Mouse (Mus musculus): Measurements from ENCODE around the gene Atp10a. TPM values are rescaled to one million over a fixed set of nuclear protein-coding genes. Genes with fewer than 3 reads are reported as not detected.

Atp10a gene
- polyA plus RNA-seq, 1 experiment from 2014 or later = 1.0 TPM

- Histone ChIP-seq H3K4me3 (ENCODE audit: low read depth, low read length) (no peak overlapping the region), H3K36me3 (ENCODE audit: control insufficient read depth, insufficient read depth) (no peaks in the 10 kb centered on the region), H3K27ac (ENCODE audit: low read depth, low read length) (no peak overlapping the region), H3K27me3 (replicated peaks; ENCODE audit: control insufficient read depth, insufficient read depth, low read length) (no peaks in the 10 kb centered on the region), H3K4me1 (replicated peaks; ENCODE audit: control insufficient read depth, insufficient read depth, low read length) (no peaks in the 10 kb centered on the region), H3K4me2 (replicated peaks; ENCODE audit: low read depth) (no peak overlapping the region), H3K9me3 (ENCODE audit: control insufficient read depth) (no peaks in the 10 kb centered on the region), H3K9ac (ENCODE audit: low read depth, low read length) (no peak overlapping the region)
- TF ChIP-seq CTCF (IDR thresholded peaks at IDR 0.05; ENCODE audit: low read depth) = no peak
- WGBS = 68% methylated on average over 5 of the region's 5 CpGs
- no peak for ATAC-seq
These were observed 30.6 kb downstream of the Atp10a start for GRCm38 (mm10) chr7:58686573-58686972.

GRCm38 (mm10) chr7:58686997-58687396, 31.0 kb downstream of the Atp10a start:
- no peak for ATAC-seq
- no peaks in the 10 kb centered on the region for H3K4me1 ChIP-seq (replicated peaks; ENCODE audit: control insufficient read depth, insufficient read depth, low read length)
- no peak for TF ChIP-seq CTCF (IDR thresholded peaks at IDR 0.05; ENCODE audit: low read depth)
- H3K4me3 ChIP-seq (ENCODE audit: low read depth, low read length) = no peak overlapping the region
- H3K9me3 ChIP-seq (ENCODE audit: control insufficient read depth) = no peaks in the 10 kb centered on the region
- no peak overlapping the region for H3K27ac ChIP-seq (ENCODE audit: low read depth, low read length)
- no peak overlapping the region for H3K4me2 ChIP-seq (replicated peaks; ENCODE audit: low read depth)
- H3K9ac ChIP-seq (ENCODE audit: low read depth, low read length) = no peak overlapping the region
- no peaks in the 10 kb centered on the region for H3K36me3 ChIP-seq (ENCODE audit: control insufficient read depth, insufficient read depth)
- no peaks in the 10 kb centered on the region for H3K27me3 ChIP-seq (replicated peaks; ENCODE audit: control insufficient read depth, insufficient read depth, low read length)
- 84% methylated on average over 2 of the region's 2 CpGs for WGBS

DNA sequence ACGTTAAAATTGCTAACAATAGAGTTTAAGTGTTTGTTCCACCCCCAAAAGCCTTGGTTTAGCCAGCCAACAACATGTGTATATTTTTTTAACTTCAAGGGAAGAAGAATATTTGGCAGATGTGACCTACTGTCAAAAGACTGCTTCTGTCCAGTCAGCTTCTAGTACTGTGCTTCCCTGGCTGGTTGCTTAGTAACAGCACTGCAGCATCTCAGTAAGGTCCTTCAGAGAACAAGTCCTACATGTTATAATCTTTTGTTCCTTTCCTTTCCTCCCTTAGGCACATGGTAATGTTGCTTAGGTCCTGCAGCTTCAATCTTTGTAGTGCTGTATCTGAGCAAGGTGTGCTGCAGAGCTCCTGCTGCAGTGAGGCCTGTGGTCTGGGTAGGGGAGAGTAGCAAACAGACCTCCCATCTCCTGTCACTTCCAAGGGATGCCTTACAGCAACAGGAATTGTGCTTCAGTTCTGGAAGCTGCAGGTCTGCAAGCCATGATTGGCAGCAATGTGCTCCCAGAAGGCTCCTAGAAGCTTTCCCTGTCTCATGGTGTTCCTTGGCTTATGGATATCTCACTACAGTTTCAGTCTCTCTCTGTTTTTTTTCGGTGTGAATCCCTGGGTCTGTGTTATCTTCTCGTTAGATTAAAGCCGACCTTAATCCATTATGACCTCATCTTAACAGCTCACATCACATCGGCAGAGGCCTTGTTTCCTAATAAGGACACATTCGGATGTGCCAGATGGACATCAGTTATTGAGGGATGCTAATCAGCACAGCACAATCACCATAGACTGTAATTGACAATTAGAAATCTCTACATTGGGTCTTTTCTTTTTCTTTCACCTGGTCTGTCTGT, 34.3 kb downstream of the Atp10a start:
- no peaks in the 10 kb centered on the region for H3K27me3 ChIP-seq (replicated peaks; ENCODE audit: control insufficient read depth, insufficient read depth, low read length)
- H3K9ac ChIP-seq (ENCODE audit: low read depth, low read length) = no peak overlapping the region
- H3K27ac ChIP-seq (ENCODE audit: low read depth, low read length) = no peak overlapping the region
- H3K4me3 ChIP-seq (ENCODE audit: low read depth, low read length) = no peak overlapping the region
- H3K4me2 ChIP-seq (replicated peaks; ENCODE audit: low read depth) = no peak overlapping the region
- 57% methylated on average over 6 of the region's 6 CpGs for WGBS
- H3K4me1 ChIP-seq (replicated peaks; ENCODE audit: control insufficient read depth, insufficient read depth, low read length) = no peaks in the 10 kb centered on the region
- ATAC-seq = no peak
- H3K36me3 ChIP-seq (ENCODE audit: control insufficient read depth, insufficient read depth) = no peaks in the 10 kb centered on the region
- no peak for TF ChIP-seq CTCF (IDR thresholded peaks at IDR 0.05; ENCODE audit: low read depth)
- H3K9me3 ChIP-seq (ENCODE audit: control insufficient read depth) = no peaks in the 10 kb centered on the region

DNA sequence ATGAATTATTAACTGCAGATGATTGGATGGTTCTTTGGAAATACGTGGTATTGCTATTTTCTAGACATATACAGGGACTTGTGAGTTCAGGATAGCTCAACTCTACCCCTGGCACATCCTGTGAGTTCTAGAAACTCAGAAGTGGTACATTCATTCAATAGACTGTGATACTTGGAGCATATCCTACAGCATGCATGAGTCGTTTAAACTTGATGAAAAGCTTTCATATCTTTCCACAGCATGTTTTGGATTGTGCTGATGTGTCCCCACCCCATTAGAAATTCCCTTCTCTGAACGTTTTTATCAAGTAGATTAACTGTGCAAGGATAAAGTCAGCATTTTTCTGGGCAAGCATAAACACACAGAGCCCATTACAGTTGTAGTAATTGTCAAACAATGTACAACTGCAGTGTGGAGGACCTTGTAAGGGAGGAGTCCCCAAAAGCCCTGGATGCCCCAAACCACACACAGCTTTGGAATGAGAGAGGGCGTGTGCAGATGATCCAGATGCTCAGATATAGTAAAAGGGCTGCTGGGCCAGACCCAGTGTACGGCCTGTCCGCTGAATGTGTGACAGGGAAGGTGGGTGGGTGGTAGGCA, 35.1 kb downstream of the Atp10a start:
- Histone ChIP-seq H3K4me3 (ENCODE audit: low read depth, low read length) (no peak overlapping the region), H3K9me3 (ENCODE audit: control insufficient read depth) (no peaks in the 10 kb centered on the region), H3K27ac (ENCODE audit: low read depth, low read length) (no peak overlapping the region), H3K4me1 (replicated peaks; ENCODE audit: control insufficient read depth, insufficient read depth, low read length) (no peaks in the 10 kb centered on the region), H3K36me3 (ENCODE audit: control insufficient read depth, insufficient read depth) (no peaks in the 10 kb centered on the region), H3K27me3 (replicated peaks; ENCODE audit: control insufficient read depth, insufficient read depth, low read length) (no peaks in the 10 kb centered on the region), H3K4me2 (replicated peaks; ENCODE audit: low read depth) (no peak overlapping the region), H3K9ac (ENCODE audit: low read depth, low read length) (no peak overlapping the region)
- TF ChIP-seq CTCF (IDR thresholded peaks at IDR 0.05; ENCODE audit: low read depth) = no peak
- WGBS = 63% methylated on average over 6 of the region's 6 CpGs
- ATAC-seq = no peak

- Histone ChIP-seq H3K27me3 (replicated peaks; ENCODE audit: control insufficient read depth, insufficient read depth, low read length) (no peaks in the 10 kb centered on the region), H3K4me1 (replicated peaks; ENCODE audit: control insufficient read depth, insufficient read depth, low read length) (no peaks in the 10 kb centered on the region), H3K27ac (ENCODE audit: low read depth, low read length) (no peak overlapping the region), H3K4me3 (ENCODE audit: low read depth, low read length) (no peak overlapping the region), H3K4me2 (replicated peaks; ENCODE audit: low read depth) (no peak overlapping the region), H3K9ac (ENCODE audit: low read depth, low read length) (no peak overlapping the region), H3K9me3 (ENCODE audit: control insufficient read depth) (no peaks in the 10 kb centered on the region), H3K36me3 (ENCODE audit: control insufficient read depth, insufficient read depth) (no peaks in the 10 kb centered on the region)
- ATAC-seq = no peak
- TF ChIP-seq CTCF (IDR thresholded peaks at IDR 0.05; ENCODE audit: low read depth) = no peak
- 71% methylated on average over 2 of the region's 2 CpGs for WGBS
These were observed 36.7 kb downstream of the Atp10a start for GRCm38 (mm10) chr7:58692704-58693103.

- no peak for ATAC-seq
- no peaks in the 10 kb centered on the region for H3K4me1 ChIP-seq (replicated peaks; ENCODE audit: control insufficient read depth, insufficient read depth, low read length)
- no peak overlapping the region for H3K4me2 ChIP-seq (replicated peaks; ENCODE audit: low read depth)
- no peak overlapping the region for H3K4me3 ChIP-seq (ENCODE audit: low read depth, low read length)
- H3K9me3 ChIP-seq (ENCODE audit: control insufficient read depth) = no peaks in the 10 kb centered on the region
- 48% methylated on average over 3 of the region's 3 CpGs for whole genome bisulfite sequencing
- H3K27ac ChIP-seq (ENCODE audit: low read depth, low read length) = no peak overlapping the region
- H3K9ac ChIP-seq (ENCODE audit: low read depth, low read length) = no peak overlapping the region
- no peaks in the 10 kb centered on the region for H3K27me3 ChIP-seq (replicated peaks; ENCODE audit: control insufficient read depth, insufficient read depth, low read length)
- no peaks in the 10 kb centered on the region for H3K36me3 ChIP-seq (ENCODE audit: control insufficient read depth, insufficient read depth)
- no peak for TF ChIP-seq CTCF (IDR thresholded peaks at IDR 0.05; ENCODE audit: low read depth)
These were observed 37.4 kb downstream of the Atp10a start for GRCm38 (mm10) chr7:58693342-58693741.
